Mouse (Mus musculus) A20 (cell line): Measurements from ENCODE around the gene Agbl2.
A peak's percentile ranks its signal among the peaks of the same experiment; 100 is the strongest.
"Not testable (repeated sequence)": the region's sequence is repeated elsewhere in the genome, so short reads cannot be mapped to it uniquely, and the experiment has no call there.

Source experiments
- DNase-seq: peaks from one replicate; pipeline ENCODE4 v3.0.0-alpha.2; 2011; ENCODE audit warnings: low read depth, low spot score

Gene Agbl2

DNA sequence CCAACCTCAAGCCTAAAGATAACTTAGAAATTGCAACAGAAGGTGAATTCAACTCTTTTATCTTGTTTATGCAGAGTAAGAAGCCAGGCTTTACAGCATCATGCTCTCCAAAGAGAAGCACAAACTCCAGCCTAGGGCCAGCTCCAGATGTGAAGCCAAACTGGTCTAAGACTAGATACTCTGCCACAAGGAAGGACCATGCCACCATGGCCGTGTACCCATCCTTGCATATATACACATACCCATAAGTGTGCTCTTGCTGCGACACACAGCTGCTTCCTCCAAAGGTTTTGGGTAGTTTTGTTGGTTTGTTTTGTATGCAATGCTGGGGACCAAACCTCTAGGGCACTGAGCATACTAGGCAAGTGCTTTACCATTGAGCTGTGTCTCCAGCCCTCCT is 32.7 kb downstream of the Agbl2 start:
- no peak for DNase-seq

DNA sequence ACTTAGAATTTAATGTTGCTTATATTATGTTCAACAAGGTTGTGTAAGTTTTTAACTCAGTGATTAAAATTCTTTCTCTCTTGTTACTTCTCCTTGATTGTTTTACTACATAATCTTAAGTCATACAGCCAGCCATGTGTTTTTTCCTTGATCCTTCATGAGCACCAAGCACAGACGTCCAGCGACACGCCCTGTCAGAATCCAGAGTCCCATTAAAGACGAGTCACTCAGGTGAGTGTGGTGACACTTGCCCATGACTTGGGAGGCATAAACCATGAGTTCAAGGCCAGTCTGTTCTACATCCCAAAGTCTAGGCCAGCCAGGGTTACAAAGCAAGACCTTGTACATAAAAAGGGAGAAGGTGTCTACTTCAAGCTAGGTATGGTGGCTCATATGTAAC is 33.6 kb downstream of the Agbl2 start:
- DNase-seq: no peak

DNA sequence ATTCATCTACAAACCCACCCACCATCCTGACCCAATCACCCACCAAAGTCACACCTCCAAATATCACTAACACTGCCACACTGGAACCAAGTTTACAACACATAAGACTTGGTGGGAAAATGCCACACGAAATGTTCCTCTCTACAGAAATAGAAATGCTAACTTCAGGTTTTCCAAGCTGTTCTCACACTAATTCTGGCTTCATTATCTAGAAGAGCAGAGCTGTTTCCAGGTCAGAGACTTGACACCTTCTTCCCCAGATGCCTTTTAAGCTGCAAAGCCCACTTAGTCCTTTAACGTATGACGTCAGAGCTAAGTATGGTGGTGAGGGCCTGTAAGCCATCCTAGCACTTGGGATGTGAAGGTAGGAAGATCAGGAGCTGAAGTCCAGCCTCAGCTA is 36.2 kb downstream of the Agbl2 start:
- DNase-seq: no peak

DNA sequence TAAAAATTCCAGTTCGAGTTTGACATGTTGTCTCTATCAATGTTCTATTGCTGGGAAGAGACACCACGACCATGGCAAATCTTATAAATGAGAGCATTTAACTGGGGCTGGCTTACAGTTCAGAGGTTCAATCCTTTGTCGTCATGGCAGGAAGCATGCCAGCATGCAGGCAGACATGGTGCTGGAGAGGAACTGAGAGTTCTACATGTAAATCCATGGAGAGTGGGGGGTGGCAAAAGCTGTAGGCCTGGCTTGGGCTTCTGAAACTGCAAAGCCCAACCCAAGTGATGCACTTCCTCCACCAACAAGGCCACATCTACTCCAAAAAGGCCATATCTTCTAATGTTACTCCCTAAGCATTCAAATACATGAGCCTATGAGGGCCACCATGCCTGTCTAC is 38.4 kb downstream of the Agbl2 start:
- peak; percentile 37 for DNase-seq

DNA sequence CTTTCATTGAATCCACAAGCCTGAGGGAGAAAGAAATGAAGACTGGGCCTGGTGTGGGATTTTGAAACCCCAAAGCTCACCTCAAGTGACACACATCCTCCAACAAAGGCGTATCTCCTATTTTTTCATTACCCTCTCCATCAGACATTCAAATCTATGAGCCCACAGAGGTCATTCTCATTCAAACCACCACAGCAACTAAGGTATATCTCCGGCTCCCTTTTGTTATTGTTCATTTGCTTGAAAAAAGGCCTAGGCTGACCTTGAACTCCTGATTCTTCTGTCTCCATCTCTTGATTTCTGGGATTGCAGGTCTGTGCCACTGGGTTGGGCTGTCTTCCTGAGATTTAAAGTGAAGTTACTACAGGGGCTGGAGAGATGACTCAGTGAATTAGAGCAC is 40.5 kb downstream of the Agbl2 start:
- no peak for DNase-seq

DNA sequence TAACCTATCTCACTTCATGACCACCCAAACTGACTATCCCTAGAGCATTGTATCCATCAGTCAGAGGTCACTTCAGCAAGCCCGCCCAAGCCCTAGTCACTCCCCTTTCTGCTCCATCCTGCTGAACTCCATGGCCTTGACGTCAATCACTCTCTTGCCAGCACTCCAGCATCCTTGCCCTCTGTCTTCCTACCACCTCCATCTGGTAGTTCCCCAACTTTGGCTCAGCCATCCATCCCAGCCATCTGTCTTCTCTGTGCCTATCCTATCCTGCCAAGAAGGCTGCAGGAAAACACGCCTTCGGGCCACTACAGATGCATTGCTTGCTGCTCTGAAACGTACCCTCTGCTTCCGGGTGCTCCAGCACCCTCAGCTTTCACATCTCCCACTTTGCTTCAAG is 41.3 kb downstream of the Agbl2 start:
- DNase-seq: no peak

DNA sequence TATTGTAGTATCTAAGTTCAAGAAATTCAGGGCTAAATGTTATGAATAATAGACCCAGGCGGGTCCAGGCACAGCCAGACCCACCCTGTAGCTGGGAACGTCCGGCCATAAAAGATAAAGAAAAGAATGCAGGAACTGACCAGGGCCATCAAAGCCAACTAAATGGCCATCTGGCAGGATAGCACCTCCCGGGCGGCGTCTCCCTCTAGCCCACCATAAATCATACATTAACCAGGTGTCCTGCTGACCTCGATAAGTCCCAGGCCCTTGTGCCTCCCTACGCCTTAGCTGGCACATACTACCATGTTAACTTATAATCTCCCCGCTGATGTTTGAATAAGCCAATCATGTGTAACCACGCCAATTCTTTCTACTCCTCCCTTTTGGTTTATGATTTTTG is 42.0 kb downstream of the Agbl2 start:
- DNase-seq: not testable (repeated sequence)

DNA sequence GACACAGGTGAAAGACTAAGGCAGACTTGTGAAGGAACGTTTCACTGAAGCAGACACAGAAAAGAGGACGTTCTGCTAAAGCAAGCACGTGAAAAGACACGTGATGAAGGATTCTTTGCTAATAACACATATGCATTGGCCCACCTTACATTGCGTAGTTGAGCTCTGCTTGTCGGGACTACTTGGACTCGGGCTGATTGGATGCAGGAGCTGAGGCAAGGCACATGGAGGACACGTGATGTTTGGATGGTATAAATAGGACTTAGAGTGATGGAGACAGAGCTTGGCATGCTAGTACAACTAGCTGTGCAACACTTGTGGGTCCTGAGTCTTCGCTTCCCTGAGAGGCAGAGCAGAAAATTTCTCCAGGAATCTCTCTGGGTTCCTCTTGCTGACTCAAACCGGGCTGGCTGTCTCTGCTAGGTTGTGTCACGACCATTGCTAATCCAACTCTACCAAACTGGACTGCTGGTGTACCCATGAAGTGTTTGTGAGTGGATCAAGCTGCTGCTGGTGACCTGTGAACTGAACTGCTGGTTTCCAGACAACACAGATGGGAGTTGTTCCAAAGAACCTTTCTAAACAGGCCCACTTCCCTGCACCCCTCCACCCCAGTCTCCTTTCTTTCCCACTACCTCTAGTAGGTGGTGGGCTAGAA is 43.1 kb downstream of the Agbl2 start:
- DNase-seq: no peak

DNA sequence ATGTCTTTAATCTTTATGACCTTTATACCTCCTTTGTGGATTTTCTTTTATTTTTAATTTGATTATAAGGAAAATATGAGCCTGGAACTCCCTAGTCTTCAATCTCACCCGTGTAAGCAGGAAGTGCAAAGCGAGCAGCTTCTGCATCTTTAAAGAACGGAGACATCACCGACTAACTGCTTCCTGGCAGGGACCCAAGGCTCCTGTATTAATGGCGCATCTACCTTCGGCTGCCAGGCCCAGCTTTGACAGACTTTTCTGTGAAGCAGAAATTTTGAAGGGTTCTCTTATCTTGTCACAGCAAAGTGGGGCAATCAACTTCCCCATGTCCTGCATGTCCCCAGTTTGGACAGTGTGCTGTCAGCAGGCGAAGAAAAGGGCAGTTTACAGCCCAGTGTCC is 46.2 kb downstream of the Agbl2 start:
- no peak for DNase-seq

DNA sequence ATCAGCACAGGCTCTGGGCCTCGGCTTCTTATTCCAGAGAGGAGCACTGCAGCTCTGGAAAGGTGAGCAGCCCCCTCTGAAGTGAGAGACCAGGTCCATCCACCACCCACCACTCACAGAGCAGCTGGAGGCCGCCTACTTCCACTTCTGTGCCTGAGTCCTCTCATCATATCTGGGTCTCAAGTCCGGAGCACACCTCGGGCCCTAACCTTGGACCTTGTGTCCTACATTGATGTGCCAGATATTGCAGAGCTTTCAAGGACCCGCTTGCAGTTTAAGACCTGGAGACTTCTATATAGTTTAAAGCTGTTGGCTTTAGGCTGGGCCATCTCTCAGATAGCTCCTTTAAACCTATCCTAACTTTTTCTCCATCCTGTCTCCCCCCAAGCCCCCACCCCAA is 51.0 kb downstream of the Agbl2 start:
- DNase-seq: no peak

DNA sequence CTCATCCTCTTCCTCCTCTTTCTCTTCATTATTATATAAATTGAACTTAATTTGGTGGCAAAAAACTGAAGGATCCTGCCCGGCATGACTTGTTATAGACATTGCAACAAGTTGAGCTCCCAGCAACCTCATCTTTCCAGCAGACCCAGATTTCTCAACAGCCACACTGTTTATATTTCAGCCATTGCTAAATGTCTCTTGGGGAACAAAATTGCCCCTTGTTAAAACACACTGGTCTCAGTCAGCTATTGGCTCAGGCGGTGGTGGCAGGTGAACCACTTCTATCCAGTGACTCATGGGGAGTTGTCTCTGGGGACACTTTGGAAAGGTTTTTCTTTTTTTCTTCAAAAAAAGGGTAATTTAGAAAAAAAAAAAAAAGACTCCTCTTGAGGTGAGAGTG is 56.1 kb downstream of the Agbl2 start:
- no peak for DNase-seq

DNA sequence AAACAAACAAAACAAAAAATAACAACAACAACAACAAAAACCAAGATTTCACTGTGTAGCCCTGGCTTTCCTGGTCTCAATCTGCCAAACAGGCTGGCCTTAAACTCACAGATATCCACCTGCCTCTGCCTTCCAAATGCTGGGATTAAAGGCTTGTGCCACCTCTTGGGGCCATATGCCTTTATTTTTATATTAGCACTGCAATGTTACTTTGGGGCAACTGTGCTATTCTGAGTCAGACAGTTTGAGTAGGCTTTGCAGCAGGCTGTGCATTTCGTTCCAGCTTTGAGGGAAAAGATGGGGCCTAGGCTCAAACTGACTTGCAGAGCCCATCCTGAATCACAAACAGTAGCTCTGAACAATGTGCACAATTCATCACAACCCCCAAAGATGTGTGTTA is 61.1 kb downstream of the Agbl2 start:
- no peak for DNase-seq

DNA sequence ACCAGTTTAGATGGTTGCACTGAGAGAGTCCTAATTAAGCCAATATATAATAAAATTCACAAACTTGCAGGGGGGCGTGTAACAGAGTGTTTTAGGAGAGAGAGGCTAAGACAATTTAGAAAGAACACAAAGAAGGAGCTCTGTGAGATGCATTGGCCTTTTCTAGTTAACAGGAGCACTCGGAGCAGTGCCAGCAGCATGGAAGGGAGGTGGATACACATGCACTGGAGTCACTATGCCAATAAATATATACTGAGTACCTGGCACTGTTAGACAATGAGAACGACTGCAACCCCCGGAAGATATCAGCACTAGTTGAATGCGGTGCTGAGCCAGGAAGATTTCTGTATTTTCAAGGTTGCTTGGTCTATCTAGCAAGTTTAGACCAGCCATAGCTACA is 61.7 kb downstream of the Agbl2 start:
- no peak for DNase-seq

DNA sequence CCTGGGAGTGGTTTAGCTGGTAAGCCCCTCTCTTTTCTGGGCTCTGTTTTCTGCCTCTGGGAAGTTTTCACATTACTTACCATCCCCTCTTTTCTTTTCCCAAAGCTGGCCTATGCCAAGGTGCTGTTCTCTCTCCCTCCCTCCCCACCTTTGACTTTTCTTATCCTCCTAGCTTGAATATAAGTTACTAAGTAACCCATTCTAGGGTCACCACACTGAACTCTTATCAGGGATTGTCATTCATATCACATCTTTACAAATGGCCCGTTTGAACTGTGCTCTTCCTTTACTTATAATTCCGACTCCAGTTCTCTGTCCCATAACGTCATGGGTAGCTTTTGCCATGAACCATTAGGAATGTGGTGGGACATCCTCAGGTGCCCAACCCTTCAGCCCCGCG is 62.7 kb downstream of the Agbl2 start:
- no peak for DNase-seq

DNA sequence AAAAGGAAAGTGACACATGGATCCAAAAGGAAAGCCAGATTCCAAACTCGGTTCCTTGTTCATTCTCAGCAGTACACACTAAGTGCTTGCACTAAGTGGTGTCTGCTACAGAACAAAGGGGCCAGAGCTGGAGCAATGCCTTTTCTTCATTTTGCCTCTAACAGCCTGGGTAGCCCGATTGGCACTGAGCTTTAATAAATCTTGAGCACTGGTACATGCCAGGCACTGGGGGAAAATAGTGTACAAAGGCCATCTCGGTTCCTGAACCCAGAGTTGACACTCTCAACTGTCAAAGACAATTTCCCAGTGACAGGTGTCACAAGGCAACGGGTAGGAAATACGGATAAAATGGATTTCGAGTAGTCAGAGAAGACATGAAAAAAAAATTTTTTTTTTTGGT is 63.6 kb downstream of the Agbl2 start:
- no peak for DNase-seq

DNA sequence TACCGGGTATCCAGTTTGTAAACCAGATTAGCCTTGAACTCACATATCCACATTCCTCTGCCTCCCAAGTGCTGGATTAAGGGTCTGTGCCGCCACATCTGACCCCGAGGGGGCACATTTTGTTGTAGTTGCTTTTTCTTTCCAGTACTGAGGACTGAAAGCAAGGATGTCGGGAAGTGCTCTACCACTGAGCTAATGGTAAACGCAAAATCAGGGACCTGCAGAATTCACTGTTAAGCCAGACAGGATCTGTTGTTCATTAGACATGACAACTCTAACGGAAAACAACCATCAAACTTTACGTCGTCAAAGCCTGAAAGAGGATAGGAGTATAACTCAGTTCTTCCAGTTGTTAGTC is 64.0 kb downstream of the Agbl2 start:
- no peak for DNase-seq

DNA sequence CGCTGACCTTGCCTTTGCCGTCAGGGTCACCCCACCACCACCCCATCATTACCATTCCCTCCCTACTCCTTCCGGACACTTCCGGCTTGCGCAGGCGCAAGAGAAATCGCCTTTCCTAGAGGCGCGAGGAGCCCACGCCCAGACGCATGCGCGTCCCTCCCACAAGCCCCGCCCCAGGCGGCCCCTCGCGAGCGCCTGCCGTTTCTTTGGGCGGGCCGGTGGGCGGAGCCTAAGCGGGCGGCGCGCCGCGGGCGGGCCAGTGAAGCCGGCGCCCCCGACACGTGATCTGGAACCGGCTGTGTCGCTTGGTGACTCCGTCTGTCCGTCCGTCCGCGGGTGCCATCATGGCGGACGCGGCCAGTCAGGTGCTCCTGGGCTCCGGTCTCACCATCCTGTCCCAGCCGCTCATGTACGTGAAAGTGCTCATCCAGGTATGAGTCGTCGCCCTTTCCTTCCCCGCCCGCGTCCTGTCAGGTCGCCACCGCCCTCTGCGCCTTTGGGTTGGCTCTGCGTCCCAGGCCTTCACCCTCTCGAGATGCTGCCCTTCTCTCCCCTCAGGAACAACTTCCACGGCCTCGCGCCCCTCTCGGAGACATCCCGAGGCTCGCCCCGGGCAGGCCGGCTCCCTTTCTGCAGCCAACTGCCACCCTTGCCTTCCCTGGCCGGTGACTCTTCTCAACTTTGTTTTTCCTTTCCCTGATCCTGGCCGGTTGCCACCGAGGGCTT is 64.6 kb downstream of the Agbl2 start, which contains the start of gene Mtch2:
Gene Mtch2, plus strand, starts transcription at position 201 of the 726 bp plus-strand sequence.
- DNase-seq: peak; percentile 98

DNA sequence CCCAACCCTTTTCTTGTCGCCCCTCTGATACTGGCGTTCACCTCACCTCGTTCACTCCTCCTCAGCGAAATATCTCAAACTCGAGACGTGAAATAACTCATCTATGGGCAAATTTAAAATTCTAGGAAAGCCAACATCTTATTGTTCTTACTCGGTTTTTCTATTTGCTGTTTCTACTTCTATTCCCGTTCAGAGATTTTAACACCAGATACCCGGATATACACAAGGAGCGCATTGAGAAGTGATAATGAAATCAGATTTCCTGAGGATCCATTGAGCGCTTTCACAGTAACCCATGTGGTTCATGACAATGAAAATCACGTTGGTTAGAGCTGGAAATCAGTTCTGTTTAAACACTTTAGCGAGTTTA is 65.1 kb downstream of the Agbl2 start:
- no peak for DNase-seq

DNA sequence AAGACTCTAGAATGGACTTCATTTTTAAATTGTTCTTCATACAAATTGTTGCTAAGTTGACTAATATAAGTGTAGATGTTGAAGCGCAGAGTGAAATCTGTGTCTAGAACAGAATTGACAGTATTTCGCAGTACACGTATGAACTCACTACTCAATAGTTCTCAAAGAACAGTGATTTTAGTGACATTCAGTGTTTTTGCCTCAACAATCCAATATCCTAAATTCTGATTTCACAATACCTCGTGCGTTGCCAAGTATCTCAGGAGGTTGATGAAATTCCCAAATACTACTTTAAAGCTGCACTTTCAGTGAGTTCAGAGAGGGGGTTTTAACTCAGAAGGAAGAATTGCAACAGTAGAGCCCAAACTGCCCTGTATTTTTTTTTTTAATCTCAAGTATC is 65.8 kb downstream of the Agbl2 start:
- DNase-seq: no peak

DNA sequence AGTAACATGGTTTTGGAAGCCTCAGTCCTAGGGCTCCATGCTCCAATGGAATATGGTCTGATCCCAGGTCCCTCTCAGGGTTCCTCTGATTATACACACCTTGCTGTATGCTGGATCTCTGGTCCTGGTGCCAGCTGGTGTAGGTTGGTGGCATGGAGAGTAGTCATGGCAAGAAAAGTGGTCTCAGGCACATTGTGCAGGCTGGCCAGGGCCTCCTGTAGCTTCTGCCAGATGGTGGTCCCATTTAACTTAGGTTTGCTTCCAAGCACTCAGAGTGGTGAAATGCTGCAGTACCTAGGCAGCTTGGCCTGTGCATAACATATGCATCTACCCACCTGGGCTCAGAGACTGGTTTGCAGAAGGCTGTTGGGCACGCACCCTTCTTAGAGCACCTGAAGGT is 67.9 kb downstream of the Agbl2 start:
- DNase-seq: no peak

DNA sequence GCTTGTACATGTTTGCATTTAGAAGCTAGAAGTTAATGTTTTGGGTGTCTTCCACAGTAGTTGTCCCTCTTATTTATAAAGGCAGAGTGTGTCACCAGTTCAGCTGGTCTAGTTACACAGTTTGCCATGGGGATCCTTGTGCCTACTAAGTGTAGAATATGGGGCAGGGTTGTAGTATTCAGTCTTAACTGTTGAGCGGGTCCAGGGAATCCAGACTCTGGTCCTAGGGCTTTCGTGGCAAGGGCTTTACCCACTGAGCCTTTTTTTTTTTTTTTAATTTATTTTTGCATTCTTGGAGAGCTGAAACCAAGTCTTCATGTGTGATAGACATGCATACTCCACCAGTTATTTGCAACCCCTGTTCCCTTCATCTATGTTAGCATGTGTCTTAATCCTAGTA is 79.0 kb downstream of the Agbl2 start:
- DNase-seq: no peak

DNA sequence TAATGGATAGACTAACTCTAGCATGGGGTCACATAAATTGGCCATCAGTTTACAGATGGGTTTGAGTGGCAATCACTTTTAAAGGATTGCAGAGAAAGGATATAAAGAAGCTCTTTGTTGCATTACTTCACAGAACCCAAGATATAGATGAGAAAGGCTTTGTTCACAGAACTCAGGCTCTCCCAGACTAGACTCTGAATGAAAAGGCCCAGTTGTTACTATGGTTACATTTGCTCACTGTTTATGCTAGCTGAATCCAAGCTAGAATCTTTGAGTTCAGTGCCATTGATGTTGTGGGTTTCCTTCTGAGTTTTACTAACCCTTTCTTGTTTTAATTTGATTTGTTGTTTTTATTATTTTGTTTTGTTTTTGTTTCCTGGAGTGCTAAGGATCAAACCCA is 81.7 kb downstream of the Agbl2 start:
- DNase-seq: no peak

DNA sequence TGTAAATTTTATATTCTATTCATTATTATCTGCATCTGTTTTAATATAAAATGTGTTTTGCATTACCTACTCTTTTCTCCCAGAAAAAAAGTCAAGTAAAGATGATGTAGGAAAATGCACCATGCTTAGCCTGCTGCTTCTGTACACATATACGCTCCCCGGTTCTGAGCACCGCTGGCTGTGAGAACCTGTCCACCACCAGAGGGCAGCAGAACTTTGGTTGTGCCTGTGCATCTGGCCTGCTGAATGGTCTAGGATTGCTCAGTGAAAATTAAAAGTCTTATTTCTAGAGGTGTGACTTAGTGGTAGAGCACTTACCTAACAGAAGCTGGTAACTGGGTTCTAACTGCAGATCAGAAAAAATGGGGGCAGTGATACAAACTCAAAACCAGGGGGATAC is 84.0 kb downstream of the Agbl2 start:
- DNase-seq: peak; percentile 74

DNA sequence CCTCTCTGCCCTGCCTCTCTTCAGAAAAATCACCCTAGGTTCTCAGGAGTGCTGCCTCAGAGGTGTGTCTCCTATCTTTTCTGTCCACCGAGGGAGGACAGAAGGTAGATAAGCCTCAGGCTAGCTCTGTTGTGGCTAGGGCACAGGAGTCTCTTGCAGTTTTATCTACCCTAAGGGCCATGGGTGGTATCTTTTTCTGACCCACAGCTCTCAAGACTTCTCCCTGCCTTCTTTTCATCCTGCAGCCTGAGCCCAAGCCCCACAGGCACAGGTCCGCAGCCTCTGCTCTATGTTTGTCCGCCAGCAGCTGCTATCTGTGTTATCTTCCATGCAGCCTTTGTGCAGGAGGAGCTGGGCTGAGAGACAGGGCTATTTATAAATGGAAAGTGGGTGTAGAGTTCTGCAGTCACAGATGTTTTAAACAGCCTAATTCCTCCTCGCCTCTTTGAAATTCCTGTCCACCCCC is 87.6 kb downstream of the Agbl2 start:
- DNase-seq: no peak
